Mouse (Mus musculus) heart, adult 8-10 months (tissue): Measurements from ENCODE around the gene Eif3a. TPM values are rescaled to one million over a fixed set of nuclear protein-coding genes. Genes with fewer than 3 reads are reported as not detected.

ENCODE experiments used
- DNase-seq: peaks from one replicate; pipeline ENCODE4 v3.0.0; 2022; ENCODE audit warnings: low spot score
- microRNA-seq: library from miRNA; unstranded; fragments of <30 nt; microRNA quantifications from one replicate; pipeline ENCODE4 v1.2.0, GENCODE M21; 2022
- total RNA-seq, 4 experiments: library from RNA; stranded (reverse); gene quantifications; 2 replicates each; pipeline ENCODE4 v1.2.4; 2022

The Eif3a gene
- total RNA-seq, 4 experiments from 2014 or later, result 102 to 115 (median 107) TPM

- no peak for DNase-seq
Measured at GRCm38 (mm10) chr19:60758896-60759835, 31.3 kb downstream of the Eif3a start.

- DNase-seq, result no peak
Measured at GRCm38 (mm10) chr19:60757099-60757785, 33.2 kb downstream of the Eif3a start.

DNA sequence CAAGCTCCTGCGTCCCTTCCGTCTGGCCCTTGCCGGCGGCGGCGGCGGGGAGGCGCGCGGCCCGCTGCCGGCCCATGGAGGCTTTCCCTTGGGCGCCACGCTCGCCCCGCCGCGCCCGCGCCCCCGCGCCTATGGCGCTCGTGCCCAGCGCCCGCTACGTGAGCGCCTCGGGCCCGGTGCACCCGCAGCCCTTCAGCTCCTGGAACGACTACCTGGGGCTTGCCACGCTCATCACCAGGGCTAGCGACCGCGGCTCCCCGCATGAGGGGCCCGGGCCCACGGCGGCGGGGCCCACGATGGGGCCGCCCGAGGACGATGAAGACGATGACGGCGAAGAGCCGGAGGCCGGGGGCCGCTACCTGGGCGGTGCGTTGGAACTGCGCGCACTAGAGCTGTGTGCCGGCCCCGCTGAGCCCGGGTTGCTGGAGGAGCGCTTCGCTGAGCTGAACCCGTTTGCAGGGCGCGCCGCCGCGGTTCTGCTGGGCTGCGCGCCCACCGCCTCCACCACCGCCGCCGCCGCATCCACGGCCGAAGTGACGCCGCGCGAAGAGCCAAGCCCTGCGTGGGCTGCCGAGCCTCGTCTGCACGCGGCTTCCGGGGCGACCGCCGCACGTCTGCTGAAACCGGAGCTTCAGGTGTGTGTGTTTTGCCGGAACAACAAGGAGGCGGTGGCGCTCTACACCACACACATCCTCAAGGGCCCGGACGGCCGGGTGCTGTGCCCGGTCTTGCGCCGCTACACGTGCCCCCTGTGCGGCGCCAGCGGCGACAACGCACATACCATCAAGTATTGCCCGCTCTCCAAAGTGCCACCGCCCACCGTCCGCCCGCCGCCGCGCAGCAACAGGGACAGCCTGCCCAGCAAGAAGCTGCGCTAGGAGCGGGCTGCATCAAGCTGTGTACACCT is 34.0 kb downstream of the Eif3a start:
- no peak for DNase-seq

- peak; percentile 80 for DNase-seq
Measured at GRCm38 (mm10) chr19:60755438-60756191, 34.8 kb downstream of the Eif3a start, which contains the start of gene Nanos1. Gene Nanos1 (plus strand): TSS chr19:60755987.

GRCm38 (mm10) chr19:60747801-60748200 is 42.7 kb downstream of the Eif3a start:
- no peak for DNase-seq

GRCm38 (mm10) chr19:60743767-60744547 is 46.5 kb downstream of the Eif3a start:
- no peak for DNase-seq

DNA sequence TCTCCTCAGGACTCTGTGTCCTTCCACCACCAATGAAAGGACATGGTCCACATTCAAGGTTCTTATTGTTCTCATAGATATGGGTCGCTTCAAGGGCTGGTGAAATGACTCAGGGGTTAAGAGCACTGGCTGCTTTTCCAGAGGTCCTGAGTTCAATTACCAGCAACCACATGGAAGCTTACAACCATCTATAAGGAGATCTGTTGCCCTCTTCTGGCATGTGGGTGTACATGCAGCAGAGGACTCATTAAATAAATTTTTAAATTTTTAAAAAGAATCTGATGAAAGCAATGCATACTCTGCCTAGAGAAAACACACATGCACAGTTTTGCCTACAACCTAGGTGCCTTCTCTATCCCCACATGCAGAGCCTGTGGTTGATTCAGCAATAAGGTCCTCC is 49.9 kb downstream of the Eif3a start:
- no peak for DNase-seq

DNA sequence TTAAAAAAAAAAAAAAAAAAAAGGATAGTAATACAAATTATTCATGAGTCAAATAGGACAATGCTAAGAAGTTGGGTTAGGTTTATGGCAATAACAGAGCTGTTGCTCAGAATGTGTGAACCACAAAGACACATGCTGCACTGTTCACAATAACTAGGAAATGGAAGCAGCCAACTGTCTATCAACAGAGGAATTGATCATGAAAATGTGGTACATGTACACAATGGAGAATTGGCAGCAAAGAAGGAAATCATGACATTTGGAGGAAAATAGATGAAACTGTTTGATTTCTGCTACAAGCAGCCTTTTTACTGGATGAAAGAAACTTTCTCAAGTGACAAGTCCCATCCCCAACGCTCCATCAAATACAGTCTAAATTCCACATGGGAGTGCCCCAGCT is 58.5 kb downstream of the Eif3a start:
- no peak for DNase-seq

- no peak for DNase-seq
Measured at GRCm38 (mm10) chr19:60731299-60731698, 59.2 kb downstream of the Eif3a start.

DNA sequence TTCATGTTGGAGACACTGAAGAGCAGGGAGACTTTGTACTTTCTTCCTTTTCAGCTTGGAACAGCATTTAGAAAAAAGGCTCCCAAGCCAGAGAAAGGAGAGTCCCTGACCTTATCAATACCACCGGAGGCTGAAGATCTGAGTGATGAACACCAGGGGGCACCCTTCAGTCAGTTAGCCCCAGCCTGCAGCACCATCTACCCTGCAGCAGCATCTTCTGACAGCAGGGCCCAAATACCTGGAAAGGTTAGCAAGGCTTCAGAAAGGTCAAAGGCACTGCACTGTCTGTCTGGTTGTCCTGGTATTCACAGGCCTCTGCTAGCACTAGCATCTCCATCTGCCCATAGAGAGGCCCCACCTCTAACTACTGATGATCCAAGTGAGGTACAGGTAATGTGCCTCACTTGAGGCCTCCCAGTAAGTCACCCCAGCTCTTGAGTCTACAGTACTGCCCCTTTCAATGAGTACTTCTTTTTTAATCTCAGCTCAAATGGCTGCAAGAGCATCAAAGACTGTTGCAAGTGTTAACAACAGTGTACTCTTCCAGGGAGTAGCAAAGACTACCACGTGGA is 60.1 kb downstream of the Eif3a start:
- peak; percentile 6 for DNase-seq

GRCm38 (mm10) chr19:60716381-60716780 is 74.1 kb downstream of the Eif3a start:
- no peak for DNase-seq

DNA sequence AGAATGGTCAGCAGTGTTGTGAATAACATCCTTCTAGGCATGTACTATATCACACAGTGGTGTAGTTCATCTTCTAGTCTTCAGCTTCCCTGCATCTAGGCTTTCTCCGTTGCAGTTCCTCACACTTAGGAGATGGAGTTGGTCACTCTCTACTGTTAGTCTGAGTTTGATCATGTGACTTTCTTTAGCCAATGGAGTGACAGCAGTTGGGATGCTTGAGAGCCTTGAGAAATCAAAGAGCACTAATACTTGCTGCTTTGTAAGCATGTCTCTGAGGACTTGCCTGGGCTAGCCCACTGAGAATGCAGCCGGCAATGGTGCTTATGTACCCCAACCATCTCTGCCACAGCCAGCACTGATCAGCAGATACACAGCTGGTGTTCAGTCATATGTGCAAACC is 77.9 kb downstream of the Eif3a start:
- DNase-seq, result no peak

Small RNA genes within 50 kb of the gene (microRNA-seq; reads per million reads assigned to microRNA genes)
- gene mmu-mir-3084-1, result not detected

Other genes starting within 250 kb of the Eif3a start
- 10 to 100 TPM; 24.8 to 30.4 (median 27.9) TPM for gene Cacul1, start 209.6 kb downstream of the Eif3a start, total RNA-seq
- gene Nanos1, start 34.7 kb downstream of the Eif3a start, total RNA-seq, result under 1 TPM; 0.06 to 0.22 (median 0.12) TPM
- gene Fam45a, start 20.9 kb upstream of the Eif3a start, total RNA-seq, result 10 to 100 TPM; 13.1 to 19.7 (median 16.1) TPM
- gene Sfxn4, start 70.8 kb upstream of the Eif3a start, total RNA-seq, result 10 to 100 TPM in 1 of 4 experiments, 1 to 10 TPM in 3; 6.9 to 10.8 (median 8.9) TPM
- 100 to 1,000 TPM; 388 to 412 (median 399) TPM for gene Prdx3, start 83.9 kb upstream of the Eif3a start, total RNA-seq
- gene Grk5, start 99.1 kb upstream of the Eif3a start, total RNA-seq, result 10 to 100 TPM; 21.4 to 45.5 (median 35.8) TPM